Mouse (Mus musculus) kidney, embryonic 16.5 days (tissue): Measurements from ENCODE around the gene Repin1. TPM values are rescaled to one million over a fixed set of nuclear protein-coding genes. Genes with fewer than 3 reads are reported as not detected.

Experiments used
- ATAC-seq: fragments of 200-750 bp; cut with Nextera tagmentation; 2 replicates; pipeline ENCODE4 v1.8.0; 2017; ENCODE audit warnings: moderate TSS enrichment; ENCODE audit not compliant: low FRiP score, low TSS enrichment
- H3K27ac ChIP-seq: fragments of 300-500 bp; sonication (generic); 2 replicates; pipeline ENCODE4 v1.5.1; 2014; ENCODE audit warnings: low read length
- H3K27me3 ChIP-seq: fragments of 300-500 bp; sonication (generic); 2 replicates; pipeline ENCODE4 v1.6.1; 2014; ENCODE audit warnings: low read length, control low read depth, mixed read lengths; ENCODE audit not compliant: insufficient read depth
- H3K36me3 ChIP-seq: fragments of 300-500 bp; sonication (generic); 2 replicates; pipeline ENCODE4 v1.6.1; 2014; ENCODE audit warnings: low read length, control low read depth, mixed read lengths; ENCODE audit not compliant: insufficient read depth
- H3K4me1 ChIP-seq: fragments of 300-500 bp; sonication (generic); 2 replicates; pipeline ENCODE4 v1.6.1; 2014; ENCODE audit warnings: low read length, control low read depth, mixed read lengths; ENCODE audit not compliant: insufficient read depth
- H3K4me2 ChIP-seq: fragments of 300-500 bp; sonication (generic); replicated peaks from 2 replicates; pipeline ENCODE4 v1.6.1; 2014; ENCODE audit warnings: low read depth, low read length
- H3K4me3 ChIP-seq: fragments of 300-500 bp; sonication (generic); 2 replicates; pipeline ENCODE4 v1.5.1; 2014; ENCODE audit warnings: mild to moderate bottlenecking, low read length
- H3K9ac ChIP-seq: fragments of 300-500 bp; sonication (generic); replicated peaks from 2 replicates; pipeline ENCODE4 v1.6.1; 2014; ENCODE audit warnings: low read length
- H3K9me3 ChIP-seq: fragments of 300-500 bp; sonication (generic); 2 replicates; pipeline ENCODE4 v1.6.1; 2016; ENCODE audit warnings: low read length, control low read depth
- WGBS: fragments of 180-500 bp; shearing (Covaris S2); extraction: QIAGEN DNeasy Blood & Tissue Kit; methylation state at CpG from one replicate; pipeline ENCODE4 v1.1.7; 2014; 5-methylcytosine and 5-hydroxymethylcytosine counted together
- polyA plus RNA-seq: library from polyadenylated mRNA; unstranded; fragments of >200 nt; fragmentation: Nextera tagmentation; extraction: Ambion mirVana; gene quantifications from 2 replicates; pipeline ENCODE4 v1.2.1, GENCODE M21; 2015

The Repin1 gene
- polyA plus RNA-seq, 1 experiment from 2014 or later: 52.9 TPM

DNA sequence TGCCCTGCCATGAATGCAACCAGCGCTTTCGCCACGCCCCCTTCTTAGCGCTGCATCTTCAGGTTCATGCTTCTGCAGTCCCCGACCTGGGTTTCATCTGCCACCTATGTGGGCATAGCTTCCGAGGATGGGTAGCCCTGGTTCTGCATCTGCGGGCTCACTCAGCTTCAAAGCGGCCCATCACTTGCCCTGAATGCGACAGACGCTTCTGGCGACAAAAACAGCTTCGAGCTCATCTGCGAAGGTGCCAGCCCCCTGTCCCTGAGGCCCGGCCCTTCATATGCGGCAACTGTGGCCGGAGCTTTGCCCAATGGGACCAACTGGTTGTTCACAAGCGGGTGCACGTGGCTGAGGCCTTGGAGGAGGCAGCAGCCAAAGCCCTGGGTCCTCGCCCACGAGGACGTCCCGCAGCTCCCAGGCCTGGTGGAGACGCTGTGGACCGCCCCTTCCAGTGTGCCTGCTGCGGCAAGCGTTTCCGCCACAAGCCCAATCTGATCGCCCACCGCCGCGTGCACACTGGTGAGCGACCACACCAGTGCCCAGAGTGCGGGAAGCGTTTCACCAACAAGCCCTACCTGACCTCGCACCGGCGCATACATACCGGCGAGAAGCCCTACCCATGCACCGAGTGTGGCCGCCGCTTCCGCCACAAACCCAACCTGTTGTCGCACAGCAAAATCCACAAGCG lies 3.0 kb downstream of the Repin1 start:
- H3K4me1 ChIP-seq: peaks cover 28% of the 10 kb centered on the region
- WGBS: 96% methylated on average over 45 of the region's 45 CpGs
- H3K27ac ChIP-seq: no peak overlapping the region
- ATAC-seq: no peak
- no peak overlapping the region for H3K9ac ChIP-seq
- H3K9me3 ChIP-seq: peaks cover 24% of the 10 kb centered on the region
- H3K36me3 ChIP-seq: peaks cover 54% of the 10 kb centered on the region
- no peaks in the 10 kb centered on the region for H3K27me3 ChIP-seq
- no peak overlapping the region for H3K4me2 ChIP-seq
- no peak overlapping the region for H3K4me3 ChIP-seq

DNA sequence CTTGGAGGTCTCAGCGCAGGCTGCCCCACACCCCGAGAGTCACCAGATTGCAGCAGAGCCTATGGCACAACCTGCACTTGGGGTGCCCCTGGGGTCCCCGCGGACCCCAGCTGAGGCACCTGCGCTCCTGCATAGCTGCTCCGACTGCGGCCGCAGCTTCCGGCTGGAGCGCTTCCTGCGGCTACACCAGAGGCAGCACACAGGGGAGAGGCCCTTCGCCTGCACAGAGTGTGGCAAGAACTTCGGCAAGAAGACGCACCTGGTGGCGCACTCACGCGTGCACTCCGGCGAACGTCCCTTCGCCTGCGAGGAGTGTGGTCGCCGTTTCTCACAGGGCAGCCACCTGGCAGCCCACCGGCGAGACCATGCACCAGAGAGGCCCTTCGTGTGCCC lies 3.5 kb downstream of the Repin1 start:
- Histone ChIP-seq H3K27ac (no peak overlapping the region), H3K36me3 (peaks cover 54% of the 10 kb centered on the region), H3K27me3 (no peaks in the 10 kb centered on the region), H3K4me1 (peaks cover 27% of the 10 kb centered on the region), H3K4me2 (no peak overlapping the region), H3K9me3 (peaks cover 24% of the 10 kb centered on the region), H3K4me3 (no peak overlapping the region), H3K9ac (no peak overlapping the region)
- ATAC-seq: no peak
- WGBS: 96% methylated on average over 27 of the region's 27 CpGs

DNA sequence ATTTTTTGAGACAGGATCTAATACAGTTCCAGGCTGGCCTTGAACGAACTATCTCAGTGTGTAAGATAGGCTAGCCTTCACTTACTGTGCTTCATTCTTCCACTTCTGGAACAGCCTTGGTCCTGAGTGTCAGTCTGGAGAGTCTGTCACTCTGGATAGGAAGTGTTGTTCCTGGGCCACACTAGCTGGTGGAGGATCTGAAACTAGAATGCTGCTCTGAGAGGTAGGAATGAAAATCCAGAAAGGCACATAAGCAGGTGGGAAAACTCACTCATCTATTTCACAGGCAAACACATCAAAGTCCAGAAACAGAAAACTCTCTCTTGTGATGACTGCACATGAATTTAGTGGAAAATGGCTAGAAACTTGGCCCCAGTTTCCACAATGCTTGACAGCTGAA lies 6.9 kb downstream of the Repin1 start:
- ATAC-seq: no peak
- no peak overlapping the region; the same call in 1 of the 2 replicates for H3K9ac ChIP-seq
- peaks cover 24% of the 10 kb centered on the region for H3K9me3 ChIP-seq
- H3K4me1 ChIP-seq: peaks cover 15% of the 10 kb centered on the region
- no peak overlapping the region for H3K27ac ChIP-seq
- no peaks in the 10 kb centered on the region for H3K27me3 ChIP-seq
- peaks cover 50% of the 10 kb centered on the region for H3K36me3 ChIP-seq
- no peak overlapping the region for H3K4me3 ChIP-seq
- H3K4me2 ChIP-seq: no peak overlapping the region
- 82% methylated on average over 1 of the region's 1 CpGs for WGBS

DNA sequence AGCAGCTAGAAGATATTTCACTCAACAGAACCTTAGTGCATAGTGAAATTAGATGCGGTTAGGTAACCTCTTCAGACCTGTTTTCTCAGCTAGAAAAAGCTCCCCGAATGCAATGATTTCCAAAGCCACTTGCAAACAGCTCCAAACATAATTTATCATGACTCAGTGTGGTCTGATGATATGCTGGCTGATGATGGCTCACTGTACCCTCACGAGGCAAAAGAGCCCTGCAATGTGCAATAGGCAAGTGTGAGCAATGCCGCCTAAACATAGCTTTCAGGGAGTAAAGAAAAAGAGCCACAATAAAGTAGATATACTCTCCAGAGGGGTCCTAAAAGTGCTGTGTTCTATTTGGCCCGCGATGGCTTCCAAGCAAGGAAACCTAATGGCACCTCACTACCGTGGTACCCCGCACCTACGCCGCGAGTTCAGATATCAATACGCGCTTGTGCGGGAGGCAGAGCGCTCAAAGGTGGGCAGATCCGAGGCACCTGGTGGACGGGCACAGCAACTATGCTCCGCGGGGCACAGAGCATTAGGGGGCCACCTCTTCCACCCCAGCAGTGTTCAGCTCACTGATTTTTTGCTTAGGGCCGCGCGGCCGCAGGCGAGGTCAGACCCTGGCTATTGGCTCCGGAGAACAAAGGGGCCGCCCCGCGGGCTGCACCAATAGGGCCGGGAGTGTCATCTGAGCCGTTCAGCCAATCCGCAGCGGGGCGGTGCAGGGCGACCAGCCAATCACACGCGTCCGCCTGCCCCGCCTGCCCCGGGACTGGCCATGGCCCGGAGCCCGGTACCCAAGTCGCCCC lies 7.8 kb downstream of the Repin1 start, which contains the start of gene Zfp775:
Gene Zfp775, plus strand, starts transcription at position 793 of the 809 bp plus-strand sequence.
- WGBS: 3% methylated on average over 42 of the region's 42 CpGs
- Histone ChIP-seq H3K27ac (peak within 1 kb of the TSS; percentile 89), H3K4me2 (peak within 1 kb of the TSS; percentile 79), H3K27me3 (no peaks in the 10 kb centered on the region), H3K36me3 (peaks cover 41% of the 10 kb centered on the region), H3K9ac (peak within 1 kb of the TSS; percentile 89), H3K9me3 (peaks cover 17% of the 10 kb centered on the region), H3K4me1 (peaks cover 15% of the 10 kb centered on the region), H3K4me3 (peak within 1 kb of the TSS; percentile 87)
- ATAC-seq: peak; percentile 99

DNA sequence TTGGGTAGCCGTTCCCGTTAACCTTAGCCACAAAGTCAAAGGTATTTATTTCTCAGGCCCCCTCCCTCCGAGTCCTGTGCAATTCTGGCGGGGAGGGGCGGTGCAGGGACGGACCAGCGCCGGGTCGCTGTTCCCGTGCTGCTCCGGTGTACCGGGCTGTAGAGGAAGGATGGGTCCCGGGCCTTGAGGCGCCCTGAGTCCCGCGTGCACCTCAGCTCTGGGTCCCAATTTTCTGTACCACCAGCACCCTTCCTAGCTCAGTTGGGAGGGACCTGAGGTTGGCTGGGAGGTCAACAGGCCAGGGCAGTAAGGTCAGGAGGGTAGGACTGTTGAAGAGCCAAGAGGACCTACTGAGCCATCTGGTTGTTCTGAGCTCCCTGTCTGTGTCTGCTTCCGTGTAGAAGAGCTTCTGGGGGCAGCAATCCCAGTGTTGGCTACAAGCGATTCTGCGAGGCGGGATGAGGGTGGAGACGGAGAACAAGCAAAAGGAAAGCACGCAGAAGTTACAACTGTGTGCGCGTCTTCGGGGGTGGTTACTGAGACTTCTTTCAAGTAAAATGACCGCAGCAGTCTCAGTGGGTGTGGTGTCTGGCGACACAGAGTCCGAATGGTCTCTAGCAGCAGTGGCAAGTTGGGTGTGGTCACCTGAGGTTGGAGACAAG lies 8.5 kb downstream of the Repin1 start:
- Histone ChIP-seq H3K36me3 (peaks cover 34% of the 10 kb centered on the region), H3K27ac (peak overlapping the region; percentile 76), H3K4me2 (peak overlapping the region; percentile 79), H3K27me3 (no peaks in the 10 kb centered on the region), H3K9ac (peak overlapping the region; percentile 89), H3K4me3 (peak overlapping the region; percentile 87), H3K4me1 (peaks cover 15% of the 10 kb centered on the region), H3K9me3 (peaks cover 10% of the 10 kb centered on the region)
- ATAC-seq: peak; percentile 78
- under 1% methylated on average over 28 of the region's 28 CpGs for WGBS

DNA sequence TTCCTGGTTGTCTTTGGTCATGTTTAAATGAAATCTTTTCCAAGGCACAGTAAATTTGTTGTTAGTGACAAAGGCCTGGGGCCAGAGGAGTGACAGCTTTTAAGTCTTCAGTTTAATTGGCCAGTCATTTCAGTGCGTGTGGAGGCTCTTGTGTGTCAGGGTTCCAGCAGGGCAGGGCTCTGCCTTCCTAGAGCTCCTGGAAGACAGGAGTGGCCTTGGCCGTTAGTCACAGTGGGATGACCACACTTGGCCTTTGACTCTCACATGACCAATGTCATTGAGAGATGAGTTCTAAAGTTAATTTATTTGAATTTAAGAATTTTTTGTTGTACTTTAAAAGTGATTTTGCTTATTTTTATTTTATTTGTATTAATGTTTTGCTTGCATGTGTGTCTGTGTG lies 14.4 kb downstream of the Repin1 start:
- Histone ChIP-seq H3K27ac (no peak overlapping the region), H3K4me2 (no peak overlapping the region), H3K9me3 (no peaks in the 10 kb centered on the region), H3K36me3 (no peaks in the 10 kb centered on the region), H3K4me3 (no peak overlapping the region), H3K27me3 (no peaks in the 10 kb centered on the region), H3K9ac (no peak overlapping the region), H3K4me1 (no peaks in the 10 kb centered on the region)
- WGBS: 32% methylated on average over 2 of the region's 2 CpGs
- ATAC-seq: no peak

DNA sequence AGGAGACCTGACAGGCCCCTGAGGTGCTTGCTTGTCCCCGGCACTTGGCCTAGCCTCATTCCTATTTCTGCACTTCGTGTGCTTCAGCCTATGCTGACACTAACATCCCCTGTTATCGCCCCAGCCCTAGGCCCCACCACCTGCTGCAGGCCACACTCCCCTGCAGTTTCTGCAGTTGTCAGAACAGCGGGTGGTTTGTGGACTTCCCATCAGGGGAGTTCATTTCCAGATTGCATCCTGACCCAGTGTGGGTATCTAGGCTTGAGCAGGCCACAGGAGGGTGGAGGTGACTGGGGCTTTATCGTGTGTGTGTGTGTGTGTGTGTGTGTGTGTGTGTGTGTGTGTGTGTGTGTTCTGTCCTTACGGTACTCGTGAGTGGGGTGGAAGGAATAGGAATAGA lies 15.8 kb downstream of the Repin1 start:
- WGBS: 62% methylated on average over 7 of the region's 7 CpGs
- no peak for ATAC-seq
- Histone ChIP-seq H3K36me3 (peaks cover 9% of the 10 kb centered on the region), H3K4me2 (no peak overlapping the region), H3K4me3 (no peak overlapping the region), H3K27ac (no peak overlapping the region), H3K4me1 (no peaks in the 10 kb centered on the region), H3K9me3 (no peaks in the 10 kb centered on the region), H3K9ac (no peak overlapping the region), H3K27me3 (no peaks in the 10 kb centered on the region)

DNA sequence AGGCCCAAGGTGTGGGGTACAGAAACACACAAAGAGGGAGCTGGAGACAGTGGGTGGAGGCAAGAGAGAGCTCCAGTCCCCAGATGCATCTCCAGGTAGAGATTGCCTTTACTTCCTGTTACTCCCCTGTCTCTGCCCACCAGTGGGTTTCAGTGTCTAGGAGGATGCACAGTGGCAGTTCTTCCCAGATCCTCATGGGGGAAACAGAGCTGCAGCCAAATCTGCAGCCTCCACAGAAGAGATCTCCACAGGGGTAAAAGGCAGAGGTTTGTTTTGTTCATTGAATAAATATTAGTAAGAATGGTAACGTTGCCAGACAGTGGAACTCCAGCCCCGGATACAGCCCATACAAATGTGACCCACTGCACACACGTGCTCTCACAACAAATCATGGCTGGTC lies 17.0 kb downstream of the Repin1 start:
- no peak for ATAC-seq
- Histone ChIP-seq H3K27me3 (no peaks in the 10 kb centered on the region), H3K9me3 (no peaks in the 10 kb centered on the region), H3K4me3 (no peak overlapping the region), H3K4me1 (no peaks in the 10 kb centered on the region), H3K9ac (no peak overlapping the region), H3K36me3 (peaks cover 12% of the 10 kb centered on the region), H3K4me2 (no peak overlapping the region), H3K27ac (no peak overlapping the region)
- 87% methylated on average over 3 of the region's 3 CpGs for WGBS

DNA sequence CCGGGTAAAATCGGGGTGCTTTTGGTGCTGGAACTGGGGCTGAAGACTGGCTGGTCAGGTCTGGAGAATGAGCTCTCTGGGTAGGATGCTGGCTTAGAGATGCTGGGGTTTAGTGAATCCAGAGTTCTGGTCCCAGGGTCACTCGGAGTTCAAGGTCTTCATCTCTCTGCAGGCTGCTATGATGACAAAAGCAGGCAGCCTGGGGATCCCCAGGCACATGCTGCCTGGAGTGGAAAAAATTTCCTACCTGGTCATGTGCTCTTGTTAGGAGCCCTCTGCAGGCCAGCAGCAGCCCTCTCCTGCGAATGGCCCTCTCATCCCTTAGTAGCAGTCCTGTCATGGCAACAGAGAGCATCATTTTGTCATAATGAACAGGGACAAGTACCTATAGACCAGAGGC lies 19.8 kb downstream of the Repin1 start:
- no peaks in the 10 kb centered on the region for H3K4me1 ChIP-seq
- no peak overlapping the region for H3K4me2 ChIP-seq
- WGBS: 87% methylated on average over 4 of the region's 4 CpGs
- H3K27me3 ChIP-seq: no peaks in the 10 kb centered on the region
- no peak for ATAC-seq
- H3K9me3 ChIP-seq: no peaks in the 10 kb centered on the region
- H3K9ac ChIP-seq: no peak overlapping the region
- H3K27ac ChIP-seq: no peak overlapping the region
- H3K4me3 ChIP-seq: no peak overlapping the region
- H3K36me3 ChIP-seq: peaks cover 15% of the 10 kb centered on the region
